Mouse (Mus musculus) heart, adult 2 months (tissue): Measurements from ENCODE around the gene Stk11.

Source experiments
- CTCF ChIP-seq: fragments of 200-600 bp; IDR thresholded peaks from 2 replicates; pipeline ENCODE4 v1.8.1; 2022; ENCODE audit warnings: antibody characterized with exemption, mild to moderate bottlenecking, moderate library complexity
- EP300 ChIP-seq: fragments of 200-500 bp; IDR thresholded peaks from 2 replicates; pipeline ENCODE4 v1.6.1; 2011; ENCODE audit warnings: low read depth, low read length, control low read depth; ENCODE audit not compliant: insufficient read depth
- POLR2A ChIP-seq: fragments of 200-500 bp; IDR thresholded peaks from 2 replicates; pipeline ENCODE4 v1.6.1; 2011; ENCODE audit warnings: mild to moderate bottlenecking, low read depth, low read length, control low read depth; ENCODE audit not compliant: insufficient read depth

DNA sequence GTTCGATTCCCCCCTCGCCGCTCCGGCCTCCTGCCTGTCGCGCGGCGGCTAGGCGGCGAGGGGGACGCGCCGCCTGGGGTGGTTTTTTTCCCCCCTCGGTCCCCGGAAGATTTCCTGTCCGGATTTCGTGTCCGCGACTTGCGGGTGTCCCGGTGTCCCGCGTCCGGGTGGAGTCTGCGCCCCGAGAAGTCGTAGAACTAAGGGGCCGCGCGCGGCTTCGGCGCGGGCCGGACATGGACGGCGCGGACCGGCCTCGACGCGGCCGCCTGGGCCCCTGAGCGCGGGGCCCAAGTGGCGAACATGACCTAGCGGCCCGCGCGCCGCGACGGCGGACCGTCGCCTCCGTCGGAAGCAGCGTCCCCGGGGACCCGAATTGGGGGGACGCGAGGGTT is 337 bp downstream of the Stk11 start:
- no peak for TF ChIP-seq CTCF
- no peak for TF ChIP-seq POLR2A
- no peak for TF ChIP-seq EP300
